Mouse (Mus musculus) 416B (cell line): Measurements from ENCODE around the gene Vmn1r131.
"Not testable (repeated sequence)": the region's sequence is repeated elsewhere in the genome, so short reads cannot be mapped to it uniquely, and the experiment has no call there.

ENCODE experiments used
- DNase-seq: peaks from one replicate; pipeline ENCODE4 v3.0.0; 2011; ENCODE audit warnings: low read depth

The Vmn1r131 gene

GRCm38 (mm10) chr7:21545990-21546389 lies at the start of gene Vmn1r131:
Gene Vmn1r131, minus strand, starts transcription at chr7:21546090.
- DNase-seq = not testable (repeated sequence)

GRCm38 (mm10) chr7:21511480-21511879 lies 34.4 kb downstream of the Vmn1r131 start, which contains the start of gene Vmn1r130:
Gene Vmn1r130, plus strand, starts transcription at chr7:21511780.
- not testable (repeated sequence) for DNase-seq
